Comparison of ENCODE assay signal across 8 mouse cellular contexts in genomic region chr13:55189531-55190107, GRCm38 (mm10). TPM values are rescaled to one million over a fixed set of nuclear protein-coding genes. Genes with fewer than 3 reads are reported as not detected.
DNase-seq lines count a peak whose midpoint lies in the region; ATAC-seq and TF ChIP-seq lines count a peak whose summit lies in the region.

No protein-coding gene starts in this region.

- peak; percentile 25; the same call in 1 of the 2 replicates for ATAC-seq in heart, embryonic 14.5 days (ENCODE audit: insufficient number of reproducible peaks, insufficient read depth, low FRiP score, low read depth)
- peak; percentile 23 for ATAC-seq in megakaryocyte progenitor cell, adult 5-6 weeks (replicated peaks; ENCODE audit: poor library complexity)

- no peaks in the 10 kb centered on the region for H3K27me3 ChIP-seq in heart, embryonic 14.5 days (ENCODE audit: control insufficient read depth, insufficient read depth, low read length)

- peaks cover 9 to 10% of the 10 kb centered on the region in 2 experiments for H3K4me1 ChIP-seq in heart, embryonic 14.5 days (ENCODE audit: control insufficient read depth in 2 of 2, insufficient read depth in 2 of 2, low read length in 2 of 2)
- peaks cover 3 to 8% of the 10 kb centered on the region in 2 experiments; a peak in 3 of 4 replicates for H3K4me1 ChIP-seq in ES-E14 (ENCODE audit: control insufficient read depth in 2 of 2, insufficient read depth in 2 of 2, low read length in 2 of 2, poor library complexity in 1 of 2)

- H3K36me3 ChIP-seq in heart, embryonic 14.5 days (ENCODE audit: control insufficient read depth, insufficient read depth, low read length) = no peaks in the 10 kb centered on the region
- H3K36me3 ChIP-seq in ES-E14 (ENCODE audit: control insufficient read depth, insufficient read depth, low read length, poor library complexity, severe bottlenecking) = no peaks in the 10 kb centered on the region

- peak overlapping the region; percentile 44 to 66 for H3K4me3 ChIP-seq in heart, embryonic 14.5 days (ENCODE audit: control insufficient read depth in 1 of 2, insufficient read depth in 1 of 2, low read depth in 1 of 2, low read length in 2 of 2)
- H3K4me3 ChIP-seq in ES-E14 (ENCODE audit: insufficient read depth in 1 of 2, low read depth in 1 of 2, low read length in 2 of 2, poor library complexity in 1 of 2, severe bottlenecking in 1 of 2) = peak overlapping the region; percentile 53 to 60

- peak overlapping the region; percentile 73 for H3K9ac ChIP-seq in heart, embryonic 14.5 days (ENCODE audit: low read length)
- H3K9ac ChIP-seq in ES-E14 (ENCODE audit: insufficient read depth, low read depth, low read length, poor library complexity, severe bottlenecking) = peak overlapping the region; percentile 75

- in situ Hi-C loops in ES-E14 (cut with MboI; ENCODE audit: low sequenced_read_pairs in 2 of 2, unreplicated experiment in 2 of 2) = no loop called here

- DNase-seq in heart, adult 11 months = no peak
- no peak for DNase-seq in ES-E14 (ENCODE audit: low read depth, low spot score)
- DNase-seq in forelimb bud, embryonic 11.5 days (ENCODE audit: low read depth, low spot score) = peak; percentile 25
- no peak for DNase-seq in ovary, postnatal 14 days (ENCODE audit: low spot score)
- DNase-seq in testis, postnatal 10 days (ENCODE audit: low spot score) = no peak
- no peak for DNase-seq in thymus, adult 18-20 months

- H3K4me2 ChIP-seq in heart, embryonic 14.5 days (ENCODE audit: low read length) = peak overlapping the region; percentile 73

- H3K27ac ChIP-seq in heart, embryonic 14.5 days (replicated peaks in 1 of 2; ENCODE audit: control insufficient read depth in 1 of 2, insufficient read depth in 1 of 2, low read depth in 2 of 2, low read length in 2 of 2) = peak overlapping the region; percentile 79 to 91
- peak overlapping the region; percentile 99 for H3K27ac ChIP-seq in ES-E14 (ENCODE audit: insufficient read depth, low read depth, low read length, poor library complexity, severe bottlenecking)

- 5% methylated on average over 12 of the region's 12 CpGs for WGBS in heart, embryonic 14.5 days

- H3K9me3 ChIP-seq in heart, embryonic 14.5 days (ENCODE audit: control insufficient read depth, low read length) = no peaks in the 10 kb centered on the region
- H3K9me3 ChIP-seq in ES-E14 (ENCODE audit: control insufficient read depth, insufficient read depth, low read depth, low read length) = no peaks in the 10 kb centered on the region

TF ChIP-seq in ES-E14, 5 proteins besides CTCF, POLR2A, EP300 and RAD21:
- peak; percentile 96 for TF ChIP-seq ZNF384 (IDR thresholded peaks at IDR 0.05; ENCODE audit: low read depth, low read length)
- no peak for TF ChIP-seq ZC3H11A (IDR thresholded peaks at IDR 0.05; ENCODE audit: borderline replicate concordance, low read depth, low read length)
- TF ChIP-seq HCFC1 (IDR thresholded peaks at IDR 0.05; ENCODE audit: borderline replicate concordance, insufficient read depth, low read length) = peak; percentile 44; the same call in 1 of the 2 replicates
- TF ChIP-seq MAFK (IDR thresholded peaks at IDR 0.05; ENCODE audit: insufficient read depth, low read depth, low read length) = no peak
- TF ChIP-seq CHD2 (IDR thresholded peaks at IDR 0.05; ENCODE audit: low read depth, low read length) = no peak

RNA-seq across cellular contexts. Expression of gene Nsd1, which starts 20.0 kb away (rescaled TPM):
- 53.5 and 57.3 TPM in 2 replicates for polyA plus RNA-seq in heart, embryonic 14.5 days (2014; fragmentation: Nextera tagmentation; extraction: Ambion mirVana)
- total RNA-seq in ES-E14 (2012; rRNA removed) = 120 and 135 TPM in 2 replicates
- total RNA-seq in megakaryocyte progenitor cell, adult 5-6 weeks (2015) = 90.4 and 94.9 TPM in 2 replicates
- total RNA-seq in megakaryocyte progenitor cell, adult 5-6 weeks (2017) = 74.5 and 89.7 TPM in 2 replicates

RNA-seq across cellular contexts. Expression of gene Fgfr4, which starts 37.2 kb away (rescaled TPM):
- polyA plus RNA-seq in heart, embryonic 14.5 days (2014; fragmentation: Nextera tagmentation; extraction: Ambion mirVana) = 0.39 and 0.40 TPM in 2 replicates
- 1.8 and 2.4 TPM in 2 replicates for total RNA-seq in ES-E14 (2012; rRNA removed)
- total RNA-seq in megakaryocyte progenitor cell, adult 5-6 weeks (2015) = not detected in 2 replicates
- total RNA-seq in megakaryocyte progenitor cell, adult 5-6 weeks (2017) = not detected in 2 replicates

RNA-seq across cellular contexts. Expression of gene Gm17617, which starts 56.3 kb away (rescaled TPM):
- polyA plus RNA-seq in heart, embryonic 14.5 days (2014; fragmentation: Nextera tagmentation; extraction: Ambion mirVana) = not detected in 2 replicates
- total RNA-seq in ES-E14 (2012; rRNA removed) = not detected in 2 replicates
- total RNA-seq in megakaryocyte progenitor cell, adult 5-6 weeks (2015) = not detected in 2 replicates
- total RNA-seq in megakaryocyte progenitor cell, adult 5-6 weeks (2017) = not detected in 2 replicates
